ENCODE assay signal across 11 mouse cellular contexts in genomic region chr13:99761843-99762242, GRCm38 (mm10).
DNase-seq lines count a peak whose midpoint lies in the region; ATAC-seq and TF ChIP-seq lines count a peak whose summit lies in the region.
"Had no signal": no experiment of that assay in that cellular context is flagged by ENCODE, and none has a peak within 500 bp of the region (broad histone marks: within the 10 kb centered on the region; RNA-seq: fewer than 3 reads in every experiment).

No protein-coding gene starts in this region.

- intact Hi-C loops in left cerebral cortex, postnatal 10 days (cut with DNase I): loop anchor here (5.0 kb wide), 1 partner anchor 245 kb away; the partner anchor contains the start of gene Map1b

- no peaks in the 10 kb centered on the region for H3K9me3 ChIP-seq in kidney, embryonic 14.5 days (ENCODE audit: control insufficient read depth, low read length)
- H3K9me3 ChIP-seq: embryonic facial prominence, embryonic 13.5 days had no signal

- TF ChIP-seq POLR2A in kidney, adult 2 months (IDR thresholded peaks at IDR 0.05; ENCODE audit: low read depth, low read length): no peak
- TF ChIP-seq POLR2A in thymus, adult 2 months (IDR thresholded peaks at IDR 0.05; ENCODE audit: control insufficient read depth, extremely low read depth, insufficient read depth, low read length, poor library complexity): no peak

- whole genome bisulfite sequencing in kidney, embryonic 14.5 days: 64% methylated on average over 9 of the region's 9 CpGs
- WGBS in kidney, adult 2 months: 63% methylated on average over 9 of the region's 9 CpGs
- 81% methylated on average over 9 of the region's 9 CpGs for WGBS in thymus, adult 2 months

- no peak overlapping the region for H3K9ac ChIP-seq in kidney, embryonic 14.5 days (ENCODE audit: low read depth, low read length)
- H3K9ac ChIP-seq: embryonic facial prominence, embryonic 13.5 days had no signal

- ATAC-seq in kidney, embryonic 14.5 days (ENCODE audit: low FRiP score, low TSS enrichment): no peak

- no peak for TF ChIP-seq CTCF in kidney, adult 2 months (conservative IDR thresholded peaks at IDR 0.05; ENCODE audit: insufficient read depth, insufficient read length, low read depth, low read length)
- no peak for TF ChIP-seq CTCF in thymus, adult 2 months (IDR thresholded peaks at IDR 0.05; ENCODE audit: borderline replicate concordance, control insufficient read depth, extremely low read depth, insufficient read depth, low read length, poor library complexity)

- no peak overlapping the region for H3K4me2 ChIP-seq in kidney, embryonic 14.5 days (replicated peaks; ENCODE audit: low read depth, low read length)
- H3K4me2 ChIP-seq: embryonic facial prominence, embryonic 13.5 days had no signal

- 0 out of 2 replicates have a peak, but pooled peaks cover 8% of the 10 kb centered on the region for H3K4me1 ChIP-seq in kidney, embryonic 14.5 days (ENCODE audit: control insufficient read depth, insufficient read depth, low read length)
- no peaks in the 10 kb centered on the region for H3K4me1 ChIP-seq in kidney, adult 2 months (ENCODE audit: control insufficient read depth, insufficient read depth, low read length)
- no peaks in the 10 kb centered on the region for H3K4me1 ChIP-seq in thymus, adult 2 months (replicated peaks; ENCODE audit: control insufficient read depth, insufficient read depth, low read length)

- no peak for DNase-seq in kidney, adult 2 months
- DNase-seq in right cerebral cortex, adult 18-20 months: peak; percentile 94
- DNase-seq in right cerebral cortex, postnatal 4 days: no peak
- DNase-seq in left cerebral cortex, postnatal 10 days (ENCODE audit: extremely low spot score in 1 of 2, low spot score in 2 of 2): peak; percentile 41 to 48
- no peak for DNase-seq in thymus, adult 2 months
- DNase-seq in urinary bladder, postnatal 36 days (ENCODE audit: low spot score in 2 of 2): no peak
- DNase-seq: cerebellum, adult 11-12 months; kidney, postnatal 4 days; lung, postnatal 14 days had no signal

- H3K4me3 ChIP-seq in kidney, embryonic 14.5 days (ENCODE audit: low read length): no peak overlapping the region
- no peak overlapping the region for H3K4me3 ChIP-seq in kidney, adult 2 months (ENCODE audit: insufficient read depth, low read depth, low read length)
- no peak overlapping the region for H3K4me3 ChIP-seq in thymus, adult 2 months (ENCODE audit: control insufficient read depth, insufficient read depth, low read length)
- H3K4me3 ChIP-seq: embryonic facial prominence, embryonic 13.5 days had no signal

- H3K27me3 ChIP-seq in kidney, embryonic 14.5 days (ENCODE audit: control insufficient read depth, insufficient read depth, low read length): no peaks in the 10 kb centered on the region
- H3K27me3 ChIP-seq in kidney, adult 2 months (replicated peaks; ENCODE audit: control insufficient read depth, insufficient read depth, low read length): no peaks in the 10 kb centered on the region
- no peaks in the 10 kb centered on the region for H3K27me3 ChIP-seq in thymus, adult 2 months (ENCODE audit: control insufficient read depth, insufficient read depth, low read length)
- H3K27me3 ChIP-seq: embryonic facial prominence, embryonic 13.5 days had no signal

- H3K27ac ChIP-seq in kidney, embryonic 14.5 days (ENCODE audit: low read depth, low read length): peak overlapping the region; percentile 42; the same call in 1 of the 2 replicates
- no peak overlapping the region for H3K27ac ChIP-seq in kidney, adult 2 months (ENCODE audit: insufficient read depth, low read depth, low read length)
- no peak overlapping the region for H3K27ac ChIP-seq in thymus, adult 2 months (ENCODE audit: control insufficient read depth, insufficient read depth, low read length)
- H3K27ac ChIP-seq: embryonic facial prominence, embryonic 13.5 days had no signal

- no peaks in the 10 kb centered on the region for H3K36me3 ChIP-seq in kidney, embryonic 14.5 days (ENCODE audit: control insufficient read depth, insufficient read depth, low read length)
- no peaks in the 10 kb centered on the region for H3K36me3 ChIP-seq in kidney, adult 2 months (ENCODE audit: control insufficient read depth, insufficient read depth, low read length)
- no peaks in the 10 kb centered on the region for H3K36me3 ChIP-seq in thymus, adult 2 months (ENCODE audit: control insufficient read depth, insufficient read depth, low read length)
- H3K36me3 ChIP-seq: embryonic facial prominence, embryonic 13.5 days had no signal

Comparison
In these comparisons a context has a peak if more than half of its experiments do, and no peak if none do; other contexts are left out.
1. DNase-seq: peak in right cerebral cortex, adult 18-20 months (single experiment) and left cerebral cortex, postnatal 10 days (2 of 2); none in kidney, adult 2 months (single experiment), right cerebral cortex, postnatal 4 days (single experiment), thymus, adult 2 months (single experiment) and urinary bladder, postnatal 36 days (0 of 2).